Mouse (Mus musculus): Measurements from ENCODE around the gene Gpc2. TPM values are rescaled to one million over a fixed set of nuclear protein-coding genes. Genes with fewer than 3 reads are reported as not detected.

Gpc2 gene
- polyA plus RNA-seq, 1 experiment from 2014 or later = 14.3 TPM

DNA sequence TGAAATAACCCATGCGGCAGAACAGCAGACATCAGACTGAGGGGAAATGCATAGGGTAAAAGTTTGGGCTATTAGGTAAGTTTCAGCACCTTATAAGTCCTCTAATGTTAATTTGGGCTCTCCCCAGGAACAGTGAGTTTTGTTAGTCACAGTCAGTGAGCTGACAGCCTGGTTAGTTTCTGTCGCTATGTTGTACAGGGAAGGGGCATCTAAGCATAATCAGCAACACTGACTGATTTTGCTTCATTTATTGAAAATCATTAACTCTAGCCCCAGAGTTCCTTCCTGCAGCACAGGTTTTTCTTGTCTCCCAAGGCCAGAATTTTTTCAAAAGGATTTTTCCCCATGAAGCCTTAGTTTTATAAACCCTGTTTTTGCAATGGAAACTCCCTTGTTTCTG, 46.0 kb downstream of the Gpc2 start:
- Histone ChIP-seq H3K27ac (no peak overlapping the region), H3K4me1 (no peaks in the 10 kb centered on the region), H3K9me3 (no peaks in the 10 kb centered on the region), H3K4me2 (no peak overlapping the region), H3K27me3 (replicated peaks) (no peaks in the 10 kb centered on the region), H3K36me3 (no peaks in the 10 kb centered on the region), H3K4me3 (replicated peaks) (no peak overlapping the region), H3K9ac (no peak overlapping the region)
- ATAC-seq (ENCODE audit: insufficient read depth, low FRiP score, low read depth) = no peak
- WGBS = 69% methylated on average over 2 of the region's 2 CpGs

DNA sequence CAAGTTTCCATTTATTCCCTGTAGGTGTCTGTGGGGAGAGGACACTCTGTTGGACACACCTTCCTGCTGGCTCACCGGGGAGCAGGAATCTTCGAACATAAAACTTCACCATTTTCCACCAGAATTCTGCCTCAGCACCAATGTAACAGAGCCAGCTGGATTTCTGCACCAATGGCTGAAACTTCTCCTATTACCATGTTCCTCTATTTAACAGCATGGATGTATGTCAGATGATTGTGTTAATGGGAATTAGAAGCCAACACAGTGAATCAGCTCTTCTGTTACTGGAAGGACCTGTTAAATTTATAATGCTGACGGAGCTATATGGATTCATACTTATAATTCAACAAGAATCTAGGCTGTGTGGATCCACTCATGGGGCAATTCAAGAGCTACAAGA, 50.3 kb downstream of the Gpc2 start:
- no peak overlapping the region for H3K9ac ChIP-seq
- no peaks in the 10 kb centered on the region for H3K9me3 ChIP-seq
- no peak for ATAC-seq (ENCODE audit: insufficient read depth, low FRiP score, low read depth)
- no peak overlapping the region for H3K27ac ChIP-seq
- no peaks in the 10 kb centered on the region for H3K36me3 ChIP-seq
- no peaks in the 10 kb centered on the region for H3K4me1 ChIP-seq
- no peak overlapping the region for H3K4me2 ChIP-seq
- WGBS = 87% methylated on average over 3 of the region's 3 CpGs
- no peak overlapping the region for H3K4me3 ChIP-seq (replicated peaks)
- H3K27me3 ChIP-seq (replicated peaks) = no peaks in the 10 kb centered on the region

DNA sequence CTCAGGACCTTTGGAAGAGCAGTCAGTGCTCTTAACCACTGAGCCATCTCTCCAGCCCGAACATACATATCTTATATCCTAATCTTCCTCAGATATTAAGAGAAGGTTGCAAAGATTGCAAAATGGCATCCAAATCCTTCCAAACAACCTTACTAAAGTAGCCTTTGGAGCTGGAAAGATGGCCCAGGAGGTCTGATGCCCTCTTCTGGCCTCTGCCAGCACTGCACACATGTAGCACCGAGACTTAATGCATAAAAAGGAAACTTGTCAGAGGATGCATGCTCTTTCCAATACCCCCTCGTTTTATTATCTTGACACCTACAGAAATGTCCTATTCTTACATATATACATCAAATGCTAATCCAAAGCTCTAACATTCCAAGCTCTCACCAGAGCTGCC, 51.8 kb downstream of the Gpc2 start:
- Histone ChIP-seq H3K4me1 (no peaks in the 10 kb centered on the region), H3K4me2 (no peak overlapping the region), H3K4me3 (replicated peaks) (no peak overlapping the region), H3K27me3 (replicated peaks) (no peaks in the 10 kb centered on the region), H3K9ac (no peak overlapping the region), H3K36me3 (no peaks in the 10 kb centered on the region), H3K27ac (no peak overlapping the region), H3K9me3 (no peaks in the 10 kb centered on the region)
- WGBS = 55% methylated on average over 3 of the region's 3 CpGs
- ATAC-seq (ENCODE audit: insufficient read depth, low FRiP score, low read depth) = no peak

DNA sequence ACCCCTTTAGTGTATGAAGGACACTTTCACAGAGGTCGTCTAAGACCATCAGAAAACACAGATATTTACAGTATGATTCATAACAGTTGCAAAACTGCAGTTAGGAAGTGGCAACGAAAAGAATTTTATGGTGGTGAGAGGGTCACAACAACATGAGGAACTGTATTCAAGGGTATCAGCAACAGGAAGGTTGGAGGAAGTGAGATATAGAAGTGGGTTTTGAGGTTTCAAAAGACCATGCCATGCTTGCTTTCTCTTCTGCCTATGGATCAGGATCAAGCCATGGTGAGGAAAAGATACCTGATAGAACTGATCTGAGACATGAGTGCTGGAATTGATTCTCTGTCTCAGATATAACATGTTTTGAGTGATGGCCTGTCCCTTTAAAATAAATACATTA, 52.4 kb downstream of the Gpc2 start:
- H3K9me3 ChIP-seq = no peaks in the 10 kb centered on the region
- WGBS = 59% methylated on average over 2 of the region's 2 CpGs
- no peaks in the 10 kb centered on the region for H3K27me3 ChIP-seq (replicated peaks)
- H3K4me3 ChIP-seq (replicated peaks) = no peak overlapping the region
- H3K9ac ChIP-seq = no peak overlapping the region
- ATAC-seq (ENCODE audit: insufficient read depth, low FRiP score, low read depth) = no peak
- H3K4me2 ChIP-seq = no peak overlapping the region
- no peaks in the 10 kb centered on the region for H3K4me1 ChIP-seq
- no peak overlapping the region for H3K27ac ChIP-seq
- no peaks in the 10 kb centered on the region for H3K36me3 ChIP-seq

DNA sequence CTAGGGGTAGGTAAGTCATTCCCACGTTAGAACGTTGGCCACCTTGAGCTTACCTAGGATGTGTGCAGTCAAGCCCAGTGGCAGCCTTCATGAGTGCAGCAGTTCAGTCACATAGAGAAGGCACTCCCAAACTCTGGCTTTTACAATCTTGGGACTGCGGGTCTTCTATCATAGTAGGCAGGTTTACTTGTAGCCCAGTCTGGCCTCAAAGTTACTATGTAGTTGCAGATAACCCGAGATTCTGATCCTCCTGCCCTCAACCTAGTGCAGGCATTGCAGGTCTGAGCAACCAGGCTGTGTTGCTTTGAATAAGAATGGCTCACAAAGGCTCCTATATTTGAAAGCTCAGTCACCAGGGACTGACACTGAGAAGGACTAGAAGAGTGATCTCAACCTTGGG, 53.3 kb downstream of the Gpc2 start:
- H3K9ac ChIP-seq = no peak overlapping the region
- no peaks in the 10 kb centered on the region for H3K4me1 ChIP-seq
- H3K4me3 ChIP-seq (replicated peaks) = no peak overlapping the region
- no peaks in the 10 kb centered on the region for H3K36me3 ChIP-seq
- H3K9me3 ChIP-seq = no peaks in the 10 kb centered on the region
- 70% methylated on average over 4 of the region's 4 CpGs for WGBS
- no peak for ATAC-seq (ENCODE audit: insufficient read depth, low FRiP score, low read depth)
- H3K4me2 ChIP-seq = no peak overlapping the region
- H3K27me3 ChIP-seq (replicated peaks) = no peaks in the 10 kb centered on the region
- H3K27ac ChIP-seq = no peak overlapping the region

DNA sequence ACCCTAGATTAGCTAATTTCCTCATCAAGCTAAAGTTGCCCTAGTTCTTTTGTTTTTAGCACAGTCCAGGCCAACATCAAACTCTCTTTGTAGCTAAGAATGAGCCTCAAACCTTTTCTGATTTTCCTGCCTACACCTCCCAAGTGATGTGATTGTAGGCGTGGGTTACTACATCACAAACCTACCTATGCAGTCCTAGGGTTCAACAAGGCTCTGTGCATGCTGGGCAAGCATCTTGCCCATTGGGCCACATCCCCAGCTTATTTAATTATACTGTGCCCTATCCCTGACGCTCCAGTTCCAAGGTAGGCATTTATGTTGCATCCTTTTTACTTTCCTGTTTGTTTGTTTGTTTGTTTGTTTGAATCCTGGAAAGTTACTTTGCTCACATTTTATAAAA, 54.1 kb downstream of the Gpc2 start, which contains the start of gene Nxpe5:
TSS of gene Nxpe5 (plus strand) at position 199 of the 400 bp plus-strand sequence.
- Histone ChIP-seq H3K4me1 (no peaks in the 10 kb centered on the region), H3K9ac (no peak within 1 kb of the TSS), H3K4me2 (no peak within 1 kb of the TSS), H3K9me3 (no peaks in the 10 kb centered on the region), H3K27me3 (replicated peaks) (no peaks in the 10 kb centered on the region), H3K4me3 (replicated peaks) (no peak within 1 kb of the TSS), H3K36me3 (no peaks in the 10 kb centered on the region), H3K27ac (no peak within 1 kb of the TSS)
- no peak for ATAC-seq (ENCODE audit: insufficient read depth, low FRiP score, low read depth)
- WGBS = 48% methylated on average over 2 of the region's 2 CpGs

Other genes starting within 250 kb of the Gpc2 start
- not detected in 2 replicates for gene Smok3c, start 226.8 kb downstream of the Gpc2 start, polyA plus RNA-seq (2015; fragmentation: Nextera tagmentation; extraction: Ambion mirVana)
- 13.6 and 14.8 TPM in 2 replicates for gene Zkscan1, start 194.9 kb downstream of the Gpc2 start, polyA plus RNA-seq (2015; fragmentation: Nextera tagmentation; extraction: Ambion mirVana)
- 46.2 and 48.7 TPM in 2 replicates for gene Zscan21, start 163.1 kb downstream of the Gpc2 start, polyA plus RNA-seq (2015; fragmentation: Nextera tagmentation; extraction: Ambion mirVana)
- gene Zfp113, start 124.3 kb downstream of the Gpc2 start, polyA plus RNA-seq (2015; fragmentation: Nextera tagmentation; extraction: Ambion mirVana) = 17.5 and 18.1 TPM in 2 replicates
- 270 and 287 TPM in 2 replicates for gene Cops6, start 118.9 kb downstream of the Gpc2 start, polyA plus RNA-seq (2015; fragmentation: Nextera tagmentation; extraction: Ambion mirVana)
- 23.4 and 23.9 TPM in 2 replicates for gene Ap4m1, start 108.0 kb downstream of the Gpc2 start, polyA plus RNA-seq (2015; fragmentation: Nextera tagmentation; extraction: Ambion mirVana)
- gene Mcm7, start 107.6 kb downstream of the Gpc2 start, polyA plus RNA-seq (2015; fragmentation: Nextera tagmentation; extraction: Ambion mirVana) = 150 and 155 TPM in 2 replicates
- gene Taf6, start 92.6 kb downstream of the Gpc2 start, polyA plus RNA-seq (2015; fragmentation: Nextera tagmentation; extraction: Ambion mirVana) = 71.3 and 73.7 TPM in 2 replicates
- 44.4 and 48.0 TPM in 2 replicates for gene Cnpy4, start 92.5 kb downstream of the Gpc2 start, polyA plus RNA-seq (2015; fragmentation: Nextera tagmentation; extraction: Ambion mirVana)
- 8.1 and 9.4 TPM in 2 replicates for gene Mblac1, start 85.7 kb downstream of the Gpc2 start, polyA plus RNA-seq (2015; fragmentation: Nextera tagmentation; extraction: Ambion mirVana)
- not detected in 2 replicates for gene Nxpe5, start 54.1 kb downstream of the Gpc2 start, polyA plus RNA-seq (2015; fragmentation: Nextera tagmentation; extraction: Ambion mirVana)
- gene Lamtor4, start 24.5 kb downstream of the Gpc2 start, polyA plus RNA-seq (2015; fragmentation: Nextera tagmentation; extraction: Ambion mirVana) = 71.9 and 74.1 TPM in 2 replicates
- gene BC037034, start 16.0 kb downstream of the Gpc2 start, polyA plus RNA-seq (2015; fragmentation: Nextera tagmentation; extraction: Ambion mirVana) = 5.5 and 6.1 TPM in 2 replicates
- gene Gal3st4, start 7.2 kb downstream of the Gpc2 start, polyA plus RNA-seq (2015; fragmentation: Nextera tagmentation; extraction: Ambion mirVana) = 1.9 and 2.0 TPM in 2 replicates
- 0.13 and 0.17 TPM in 2 replicates for gene Gm43720, start within 50 bp of the Gpc2 start, polyA plus RNA-seq (2015; fragmentation: Nextera tagmentation; extraction: Ambion mirVana)
- 3.2 and 3.7 TPM in 2 replicates for gene Stag3, start 235 bp upstream of the Gpc2 start, polyA plus RNA-seq (2015; fragmentation: Nextera tagmentation; extraction: Ambion mirVana)
- 0.36 and 0.44 TPM in 2 replicates for gene Pvrig, start 62.0 kb upstream of the Gpc2 start, polyA plus RNA-seq (2015; fragmentation: Nextera tagmentation; extraction: Ambion mirVana)
- 30.4 and 31.3 TPM in 2 replicates for gene Zfp157, start 161.5 kb upstream of the Gpc2 start, polyA plus RNA-seq (2015; fragmentation: Nextera tagmentation; extraction: Ambion mirVana)